Mouse (Mus musculus): ENCODE measurements around the gene Acad8. TPM values are rescaled to one million over a fixed set of nuclear protein-coding genes. Genes with fewer than 3 reads are reported as not detected.

The Acad8 gene
- polyA plus RNA-seq (2017; shearing (Covaris generic)) = 35.4 TPM

DNA sequence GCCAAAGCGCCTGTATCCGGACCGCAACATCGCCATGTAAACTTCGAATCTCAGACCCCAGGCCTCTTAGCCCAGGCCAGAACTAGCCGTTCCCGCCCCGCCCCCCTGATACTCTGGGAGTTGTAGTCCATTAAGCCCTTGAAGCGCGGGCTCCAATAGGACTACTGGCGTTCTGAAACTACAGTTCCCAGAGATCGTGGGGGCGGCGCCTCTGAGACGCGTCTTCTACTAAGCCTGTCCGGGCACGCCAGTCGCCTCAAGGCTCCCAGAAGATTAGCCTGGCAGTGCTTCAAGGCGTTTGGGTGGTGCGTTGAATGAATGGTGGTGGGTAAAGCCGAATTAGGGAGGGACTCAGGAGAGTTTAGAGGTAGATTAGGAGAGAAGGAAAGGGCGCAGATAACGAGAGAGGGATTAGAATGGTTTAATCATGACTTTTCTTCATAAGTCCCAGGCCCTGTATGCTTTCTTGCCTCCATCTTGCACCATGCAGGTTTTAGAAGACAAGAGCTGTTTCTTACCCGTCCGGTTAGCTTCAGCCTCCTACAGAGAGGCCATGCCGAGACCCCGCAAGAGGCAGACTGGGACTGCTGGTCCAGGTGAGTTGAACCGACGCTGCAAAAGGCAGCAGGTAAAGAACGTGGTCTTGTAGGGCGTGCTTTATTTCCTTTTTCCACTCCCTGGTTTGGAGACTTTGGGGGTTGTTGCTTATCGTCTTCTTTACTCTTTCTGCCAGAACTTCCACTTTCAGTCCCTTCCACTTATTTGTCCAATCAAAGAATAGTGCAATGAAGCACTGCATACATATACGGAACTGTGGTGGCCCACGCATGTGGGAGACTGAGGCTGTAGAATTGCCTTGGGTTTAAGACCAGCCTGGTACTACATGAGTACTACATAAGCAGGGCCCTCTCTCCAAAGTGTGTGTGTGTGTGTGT, at the start of gene Acad8, which contains the start of gene Thyn1:
Gene Acad8, minus strand, starts transcription at position 106 of the 935 bp plus-strand sequence.
Gene Thyn1, plus strand, starts transcription at position 250 of the 935 bp plus-strand sequence.

DNA sequence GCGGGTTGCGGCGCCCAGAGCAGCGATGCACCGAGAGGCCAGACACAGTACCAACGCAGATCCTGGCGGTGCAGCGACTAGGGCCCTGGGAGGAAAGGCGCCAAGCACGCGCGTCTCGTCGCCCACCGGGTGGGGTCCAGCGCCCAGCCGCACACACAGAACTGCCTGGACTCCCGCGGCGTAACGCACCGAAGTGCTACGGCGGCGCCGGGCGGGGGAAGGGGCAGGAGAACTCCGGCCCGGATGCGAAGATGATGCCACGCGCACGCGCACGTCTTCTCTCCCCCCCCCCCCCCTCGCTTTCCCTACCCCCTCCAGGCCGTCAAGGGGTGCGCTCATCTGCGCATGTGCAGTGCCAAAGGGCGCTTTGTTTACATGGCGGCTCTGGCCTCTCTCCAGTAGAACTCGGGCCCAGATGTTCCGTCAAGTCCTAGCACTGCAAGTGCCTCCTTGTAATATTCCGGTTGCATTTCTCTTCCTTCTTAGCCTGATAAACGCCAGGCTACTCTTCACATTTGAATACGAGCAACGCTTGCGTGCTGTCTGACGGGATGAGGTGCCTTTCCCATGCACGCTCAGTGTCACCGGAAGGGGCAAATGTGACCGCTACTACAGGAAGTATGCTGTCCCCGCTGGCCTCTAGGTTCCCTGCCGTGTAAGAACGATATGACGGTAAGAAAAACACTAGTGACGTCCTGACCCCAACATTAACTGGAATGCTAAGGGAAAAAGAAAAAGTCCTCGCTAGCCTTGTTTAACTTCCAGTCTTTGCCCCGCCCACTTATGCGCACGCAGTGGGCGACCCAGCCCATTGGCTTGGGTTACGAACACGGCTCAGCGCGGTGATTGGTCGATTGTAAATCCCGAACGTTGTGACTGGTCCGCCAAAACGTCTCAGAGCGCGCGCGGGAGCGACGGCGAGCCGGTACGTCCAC, 30.7 kb upstream of the Acad8 start, which contains the start of the genes Vps26b and Ncapd3:
Gene Vps26b, minus strand, starts transcription at position 238 of the 935 bp plus-strand sequence.
Gene Ncapd3, plus strand, starts transcription at position 348 of the 935 bp plus-strand sequence.

Other genes with a start within 250 kb of the Acad8 start
- not detected for gene Glb1l2, start 193.1 kb downstream of the Acad8 start, polyA plus RNA-seq (2017; shearing (Covaris generic))
- not detected for gene Glb1l3, start 138.7 kb downstream of the Acad8 start, polyA plus RNA-seq (2017; shearing (Covaris generic))
- gene Gm1110, start 76.5 kb downstream of the Acad8 start, polyA plus RNA-seq (2017; shearing (Covaris generic)) = 0.11 TPM
- 81.2 TPM for gene Thyn1, start 144 bp upstream of the Acad8 start, polyA plus RNA-seq (2017; shearing (Covaris generic))
- gene Vps26b, start 30.5 kb upstream of the Acad8 start, polyA plus RNA-seq (2017; shearing (Covaris generic)) = 57.5 TPM
- 31.8 TPM for gene Ncapd3, start 30.6 kb upstream of the Acad8 start, polyA plus RNA-seq (2017; shearing (Covaris generic))
- gene Jam3, start 155.9 kb upstream of the Acad8 start, polyA plus RNA-seq (2017; shearing (Covaris generic)) = not detected